Mouse (Mus musculus) forebrain, embryonic 10.5 days (tissue): ENCODE data around the gene Smarca2. TPM values are rescaled to one million over a fixed set of nuclear protein-coding genes. Genes with fewer than 3 reads are reported as not detected.

Source experiments
- DNase-seq: peaks from one replicate; pipeline ENCODE4 v3.0.0-alpha.2; 2017; ENCODE audit warnings: low spot score; ENCODE audit errors: extremely low spot score
- H3K27ac ChIP-seq: fragments of 300-500 bp; sonication (generic); 2 replicates; pipeline ENCODE4 v1.5.1; 2016; ENCODE audit warnings: mild to moderate bottlenecking
- H3K27me3 ChIP-seq: fragments of 300-500 bp; sonication (generic); 2 replicates; pipeline ENCODE4 v1.6.1; 2016; ENCODE audit warnings: mild to moderate bottlenecking; ENCODE audit not compliant: poor library complexity, severe bottlenecking
- H3K36me3 ChIP-seq: fragments of 300-500 bp; sonication (generic); replicated peaks from 2 replicates; pipeline ENCODE4 v1.6.1; 2016; ENCODE audit warnings: mild to moderate bottlenecking, moderate library complexity
- H3K4me1 ChIP-seq: fragments of 300-500 bp; sonication (generic); 2 replicates; pipeline ENCODE4 v1.6.1; 2016
- H3K4me3 ChIP-seq: fragments of 300-500 bp; sonication (generic); 2 replicates; pipeline ENCODE4 v1.5.1; 2016; ENCODE audit warnings: mild to moderate bottlenecking, moderate library complexity
- H3K9me3 ChIP-seq: fragments of 300-500 bp; sonication (generic); 2 replicates; pipeline ENCODE4 v1.6.1; 2016; ENCODE audit warnings: mild to moderate bottlenecking, moderate library complexity
- WGBS: fragments of 180-500 bp; shearing (Covaris S2); methylation state at CpG from one replicate; pipeline ENCODE4 v1.1.7; 2016; 5-methylcytosine and 5-hydroxymethylcytosine counted together
- polyA plus RNA-seq: library from polyadenylated mRNA; unstranded; fragments of >200 nt; fragmentation: Nextera tagmentation; extraction: Ambion mirVana; gene quantifications from 2 replicates; pipeline ENCODE4 v1.2.1, GENCODE M21; 2016

Smarca2 gene
- 32.0 and 34.7 TPM in 2 replicates for polyA plus RNA-seq

DNA sequence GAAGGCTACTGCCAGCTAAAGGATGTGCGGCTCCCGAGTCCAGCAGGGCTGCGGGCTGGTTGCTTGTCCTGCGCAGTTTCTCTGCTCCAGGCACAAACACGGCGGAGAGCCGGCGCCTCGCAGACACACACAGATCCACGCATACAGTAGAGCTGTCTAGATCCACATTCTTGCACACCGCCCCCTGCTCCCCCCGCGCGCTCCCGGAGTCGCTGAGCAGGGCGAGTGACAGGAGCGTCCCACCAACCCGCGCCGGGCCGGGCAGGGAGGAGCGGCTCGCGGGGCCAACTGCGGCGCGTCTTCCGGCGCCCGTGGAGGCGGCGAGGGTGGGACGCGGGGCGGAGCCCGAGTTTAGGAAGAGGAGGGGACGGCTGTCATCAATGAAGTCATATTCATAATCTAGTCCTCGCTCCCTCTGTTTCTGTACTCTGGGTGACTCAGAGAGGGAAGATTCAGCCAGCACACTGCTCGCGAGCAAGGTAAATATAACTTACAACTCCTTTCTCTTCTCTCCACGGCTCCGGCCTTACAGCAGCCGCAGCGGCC lies at the start of gene Smarca2:
Gene Smarca2 (plus strand): TSS at position 296 of the 546 bp plus-strand sequence.
- Histone ChIP-seq H3K27me3 (peaks cover 84% of the 10 kb centered on the region), H3K9me3 (no peaks in the 10 kb centered on the region), H3K4me1 (peaks cover 52% of the 10 kb centered on the region), H3K36me3 (no peaks in the 10 kb centered on the region), H3K4me3 (peak within 1 kb of the TSS; percentile 73), H3K27ac (peak within 1 kb of the TSS; percentile 76)
- peak; percentile 85 for DNase-seq
- under 1% methylated on average over 45 of the region's 45 CpGs for WGBS

- H3K4me3 ChIP-seq: no peak overlapping the region
- no peak for DNase-seq
Measured at GRCm38 (mm10) chr19:26564850-26565249, 40.0 kb upstream of the Smarca2 start.

DNA sequence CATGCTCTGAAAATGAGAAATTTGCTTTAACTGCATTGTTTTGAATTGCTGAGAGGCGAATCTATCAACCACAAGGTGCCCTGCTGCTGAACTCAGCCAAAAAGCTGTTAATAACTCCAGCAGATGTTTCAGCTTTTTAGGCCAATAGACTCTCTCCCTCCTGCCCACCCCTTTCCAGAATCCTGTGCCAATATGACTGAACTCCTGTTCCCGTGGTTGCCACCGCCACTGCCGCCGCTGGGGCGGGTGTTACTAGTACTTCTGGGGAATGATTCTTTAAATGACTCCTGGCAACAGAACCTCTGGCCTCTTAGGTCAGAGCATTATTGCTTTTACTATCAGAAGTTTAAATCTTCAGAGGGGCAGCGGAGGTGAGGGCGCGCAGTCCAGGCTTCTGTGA lies 38.7 kb upstream of the Smarca2 start:
- DNase-seq: no peak
- WGBS: 85% methylated on average over 9 of the region's 9 CpGs

More at GRCm38 (mm10) chr19:26564850-26565249, 40.0 kb upstream of the Smarca2 start:
- 80% methylated on average over 2 of the region's 2 CpGs for WGBS
- Histone ChIP-seq H3K36me3 (no peaks in the 10 kb centered on the region), H3K27ac (no peak overlapping the region), H3K9me3 (no peaks in the 10 kb centered on the region), H3K4me1 (peaks cover 10% of the 10 kb centered on the region; the same call in 1 of the 2 replicates), H3K27me3 (no peaks in the 10 kb centered on the region)

GRCm38 (mm10) chr19:26568236-26568635 lies 36.6 kb upstream of the Smarca2 start:
- DNase-seq: no peak
- Histone ChIP-seq H3K36me3 (no peaks in the 10 kb centered on the region), H3K4me3 (no peak overlapping the region), H3K27ac (no peak overlapping the region), H3K27me3 (no peaks in the 10 kb centered on the region), H3K9me3 (no peaks in the 10 kb centered on the region), H3K4me1 (peaks cover 10% of the 10 kb centered on the region; the same call in 1 of the 2 replicates)
- WGBS: 88% methylated on average over 5 of the region's 5 CpGs

More for the DNA sequence above, 38.7 kb upstream of the Smarca2 start:
- Histone ChIP-seq H3K9me3 (no peaks in the 10 kb centered on the region), H3K4me3 (no peak overlapping the region), H3K36me3 (no peaks in the 10 kb centered on the region), H3K27me3 (no peaks in the 10 kb centered on the region), H3K27ac (no peak overlapping the region), H3K4me1 (peaks cover 10% of the 10 kb centered on the region; the same call in 1 of the 2 replicates)

- Histone ChIP-seq H3K27ac (no peak overlapping the region), H3K27me3 (no peaks in the 10 kb centered on the region), H3K4me1 (peaks cover 10% of the 10 kb centered on the region; the same call in 1 of the 2 replicates), H3K36me3 (no peaks in the 10 kb centered on the region), H3K9me3 (no peaks in the 10 kb centered on the region), H3K4me3 (no peak overlapping the region)
- WGBS: 95% methylated on average over 5 of the region's 5 CpGs
- no peak for DNase-seq
Measured at GRCm38 (mm10) chr19:26568941-26569340, 35.9 kb upstream of the Smarca2 start.

- peaks cover 10% of the 10 kb centered on the region; the same call in 1 of the 2 replicates for H3K4me1 ChIP-seq
- no peak for DNase-seq
- no peaks in the 10 kb centered on the region for H3K9me3 ChIP-seq
- 86% methylated on average over 1 of the region's 1 CpGs for WGBS
- no peaks in the 10 kb centered on the region for H3K36me3 ChIP-seq
- no peaks in the 10 kb centered on the region for H3K27me3 ChIP-seq
- no peak overlapping the region for H3K27ac ChIP-seq
- no peak overlapping the region for H3K4me3 ChIP-seq
Measured at GRCm38 (mm10) chr19:26569461-26569860, 35.4 kb upstream of the Smarca2 start.

- Histone ChIP-seq H3K27me3 (no peaks in the 10 kb centered on the region), H3K4me3 (no peak overlapping the region), H3K36me3 (no peaks in the 10 kb centered on the region), H3K4me1 (no peaks in the 10 kb centered on the region; the same call in 1 of the 2 replicates), H3K9me3 (no peaks in the 10 kb centered on the region), H3K27ac (no peak overlapping the region)
- WGBS: 87% methylated on average over 5 of the region's 5 CpGs
- DNase-seq: no peak
Measured at GRCm38 (mm10) chr19:26579645-26580044, 25.2 kb upstream of the Smarca2 start.

- no peaks in the 10 kb centered on the region for H3K9me3 ChIP-seq
- H3K36me3 ChIP-seq: no peaks in the 10 kb centered on the region
- 81% methylated on average over 1 of the region's 1 CpGs for WGBS
- no peaks in the 10 kb centered on the region; the same call in 1 of the 2 replicates for H3K4me1 ChIP-seq
- H3K27ac ChIP-seq: no peak overlapping the region
- no peak overlapping the region for H3K4me3 ChIP-seq
- no peak for DNase-seq
- no peaks in the 10 kb centered on the region for H3K27me3 ChIP-seq
Measured at GRCm38 (mm10) chr19:26580061-26580460, 24.8 kb upstream of the Smarca2 start.

DNA sequence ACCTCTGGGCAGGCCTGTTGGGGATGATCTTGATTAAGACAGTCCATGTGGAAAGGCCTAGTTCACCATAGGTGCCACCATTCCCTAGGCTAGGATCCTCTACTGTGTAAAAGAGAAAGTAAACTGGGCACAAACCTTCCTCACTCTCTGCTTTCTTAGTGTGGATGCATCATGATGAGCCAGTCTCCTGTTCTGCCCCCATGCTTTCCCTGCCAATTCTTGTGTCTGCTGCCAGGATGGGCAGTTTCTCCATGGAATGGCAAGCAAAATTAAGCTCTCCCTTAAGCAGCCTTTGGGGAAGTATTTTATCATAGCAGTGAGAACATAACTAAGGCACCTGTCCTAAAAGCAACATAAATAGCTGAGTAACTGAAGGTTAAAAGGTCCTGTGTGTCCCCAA lies 10.2 kb upstream of the Smarca2 start:
- DNase-seq: no peak
- H3K4me1 ChIP-seq: no peaks in the 10 kb centered on the region

DNA sequence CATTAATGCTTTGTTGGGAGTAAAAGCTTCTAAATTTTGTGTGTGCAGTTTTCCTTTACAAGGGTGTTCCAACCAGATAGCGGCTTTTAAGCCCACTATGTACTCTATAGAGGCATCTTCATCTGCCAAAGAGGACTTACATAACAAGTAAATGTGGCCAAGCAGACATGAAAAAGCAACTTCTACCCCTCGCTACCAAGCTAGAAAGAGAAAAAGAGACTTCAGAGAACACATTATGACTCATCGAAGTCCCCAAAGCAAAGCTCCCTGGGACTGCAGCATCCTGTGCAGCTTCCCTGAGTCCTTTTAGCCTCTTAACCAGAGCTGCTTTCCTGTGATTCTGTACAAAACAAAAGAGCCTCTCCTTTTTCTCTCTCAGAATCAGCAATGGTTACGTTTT lies 3.4 kb upstream of the Smarca2 start:
- Histone ChIP-seq H3K4me3 (no peak overlapping the region), H3K27ac (no peak overlapping the region), H3K36me3 (no peaks in the 10 kb centered on the region), H3K4me1 (peaks cover 20% of the 10 kb centered on the region), H3K27me3 (peaks cover 50% of the 10 kb centered on the region), H3K9me3 (no peaks in the 10 kb centered on the region)
- no peak for DNase-seq
- WGBS: 66% methylated on average over 4 of the region's 4 CpGs

More for the DNA sequence above, 10.2 kb upstream of the Smarca2 start:
- H3K9me3 ChIP-seq: no peaks in the 10 kb centered on the region
- no peaks in the 10 kb centered on the region for H3K27me3 ChIP-seq
- H3K4me3 ChIP-seq: no peak overlapping the region
- no peak overlapping the region for H3K27ac ChIP-seq
- no peaks in the 10 kb centered on the region for H3K36me3 ChIP-seq

GRCm38 (mm10) chr19:26603296-26603860 lies 1.5 kb upstream of the Smarca2 start:
- Histone ChIP-seq H3K4me1 (peaks cover 40% of the 10 kb centered on the region), H3K4me3 (no peak overlapping the region), H3K27ac (no peak overlapping the region), H3K36me3 (no peaks in the 10 kb centered on the region), H3K9me3 (no peaks in the 10 kb centered on the region), H3K27me3 (peaks cover 69% of the 10 kb centered on the region)
- WGBS: 48% methylated on average over 2 of the region's 2 CpGs
- no peak for DNase-seq

- Histone ChIP-seq H3K27me3 (peaks cover 77% of the 10 kb centered on the region), H3K4me1 (peaks cover 47% of the 10 kb centered on the region), H3K4me3 (peak overlapping the region; percentile 73), H3K27ac (peak overlapping the region; percentile 76), H3K36me3 (no peaks in the 10 kb centered on the region), H3K9me3 (no peaks in the 10 kb centered on the region)
- no peak for DNase-seq
- 3% methylated on average over 36 of the region's 36 CpGs for WGBS
Measured at GRCm38 (mm10) chr19:26603906-26604754, 720 bp upstream of the Smarca2 start.
